Mouse (Mus musculus) CD8-positive naive resting alpha-beta T cell, adult 2 months (primary cell): ENCODE results near the gene Gm21704.
"Not testable (repeated sequence)": the region's sequence is repeated elsewhere in the genome, so short reads cannot be mapped to it uniquely, and the experiment has no call there.

ENCODE experiments used
- DNase-seq, 2 experiments: peaks; one replicate each; pipeline ENCODE4 v3.0.0; 2022; ENCODE audit warnings: low read depth in 2 of 2, low spot score in 2 of 2

Gene Gm21704

DNA sequence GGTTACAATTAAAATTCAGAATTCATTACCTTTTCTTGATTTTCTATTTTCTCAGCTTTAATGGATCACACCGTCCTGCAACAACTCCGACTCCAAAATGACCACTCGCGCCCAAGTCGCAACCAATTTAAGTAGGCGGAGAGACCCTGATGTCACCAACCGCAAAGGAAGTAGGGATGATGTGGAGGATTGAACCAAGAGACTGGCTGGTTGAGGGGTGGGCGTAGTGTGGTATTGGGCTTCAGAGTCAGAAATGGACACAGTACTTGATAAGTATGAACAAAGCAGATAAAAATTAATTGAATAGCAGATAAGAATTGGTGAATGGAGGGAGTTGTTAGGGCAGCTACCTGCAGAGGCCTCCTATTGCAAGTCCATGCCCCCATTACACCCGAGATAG lies at the start of gene Gm21704, which contains the start of gene Gm21708:
Gene Gm21704 (minus strand): TSS at position 101 of the 400 bp plus-strand sequence.
Gene Gm21708 (minus strand): TSS at position 101 of the 400 bp plus-strand sequence.
- not testable (repeated sequence) for DNase-seq

DNA sequence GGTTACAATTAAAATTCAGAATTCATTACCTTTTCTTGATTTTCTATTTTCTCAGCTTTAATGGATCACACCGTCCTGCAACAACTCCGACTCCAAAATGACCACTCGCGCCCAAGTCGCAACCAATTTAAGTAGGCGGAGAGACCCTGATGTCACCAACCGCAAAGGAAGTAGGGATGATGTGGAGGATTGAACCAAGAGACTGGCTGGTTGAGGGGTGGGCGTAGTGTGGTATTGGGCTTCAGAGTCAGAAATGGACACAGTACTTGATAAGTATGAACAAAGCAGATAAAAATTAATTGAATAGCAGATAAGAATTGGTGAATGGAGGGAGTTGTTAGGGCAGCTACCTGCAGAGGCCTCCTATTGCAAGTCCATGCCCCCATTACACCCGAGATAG lies 64.7 kb downstream of the Gm21704 start, which contains the start of gene Gm21693:
Gene Gm21693 (minus strand): TSS at position 101 of the 400 bp plus-strand sequence.
- DNase-seq, result not testable (repeated sequence)

DNA sequence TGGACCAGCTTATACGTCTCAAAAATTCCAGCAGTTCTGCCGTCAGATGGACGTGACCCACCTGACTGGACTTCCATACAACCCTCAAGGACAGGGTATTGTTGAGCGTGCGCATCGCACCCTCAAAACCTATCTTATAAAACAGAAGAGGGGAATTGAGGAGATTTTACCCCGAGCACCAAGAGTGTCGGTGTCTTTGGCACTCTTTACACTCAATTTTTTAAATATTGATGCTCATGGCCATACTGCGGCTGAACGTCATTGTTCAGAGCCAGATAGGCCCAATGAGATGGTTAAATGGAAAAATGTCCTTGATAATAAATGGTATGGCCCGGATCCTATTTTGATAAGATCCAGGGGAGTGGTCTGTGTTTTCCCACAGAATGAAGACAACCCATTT lies 69.3 kb downstream of the Gm21704 start:
- DNase-seq, result peak; percentile 14
